Mouse (Mus musculus) ES-E14 (cell line): ENCODE measurements around the gene Gm16442.
"Not testable (repeated sequence)": the region's sequence is repeated elsewhere in the genome, so short reads cannot be mapped to it uniquely, and the experiment has no call there.

Source experiments
- CHD2 ChIP-seq: IDR thresholded peaks from 2 replicates; pipeline ENCODE4 v1.6.1; 2014; ENCODE audit warnings: mild to moderate bottlenecking, low read depth, low read length, inconsistent platforms
- MAFK ChIP-seq: IDR thresholded peaks from 2 replicates; pipeline ENCODE4 v1.6.1; 2014; ENCODE audit warnings: mild to moderate bottlenecking, low read depth, low read length, inconsistent platforms; ENCODE audit not compliant: insufficient read depth
- ZC3H11A ChIP-seq: IDR thresholded peaks from 2 replicates; pipeline ENCODE4 v1.6.1; 2012; ENCODE audit warnings: low read depth, mild to moderate bottlenecking, inconsistent platforms, low read length, borderline replicate concordance
- ZNF384 ChIP-seq: IDR thresholded peaks from 2 replicates; pipeline ENCODE4 v1.6.1; 2012; ENCODE audit warnings: low read depth, low read length, inconsistent platforms

DNA sequence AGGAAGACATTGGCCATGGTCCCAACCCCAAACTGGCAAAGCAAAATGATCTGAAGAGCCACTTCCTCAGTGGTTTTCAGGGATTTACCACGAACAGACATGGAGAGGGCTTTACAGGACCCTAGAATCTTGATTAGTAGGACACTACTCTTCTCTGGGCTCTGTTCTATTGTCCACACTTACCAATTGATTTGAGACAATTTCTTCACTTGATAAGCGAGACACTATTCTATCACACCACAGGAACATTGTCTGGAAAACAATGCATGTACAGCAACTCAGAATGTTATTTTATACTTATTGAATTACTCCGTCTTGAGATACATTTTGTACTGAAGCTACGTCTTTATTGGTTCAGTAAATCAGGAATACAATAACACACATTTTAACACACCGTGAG is 16.6 kb upstream of the Gm16442 start, which contains the start of gene Vmn1r93:
- TF ChIP-seq MAFK, ZNF384, CHD2, ZC3H11A: not testable (repeated sequence)
